Mouse (Mus musculus) cerebellum, postnatal 10 days (tissue): ENCODE data around the gene Nos3.

Experiments
- DNase-seq, 2 experiments: peaks; one replicate each; pipeline ENCODE4 v3.0.0; 2021; ENCODE audit warnings: mixed read lengths in 2 of 2

The Nos3 gene

DNA sequence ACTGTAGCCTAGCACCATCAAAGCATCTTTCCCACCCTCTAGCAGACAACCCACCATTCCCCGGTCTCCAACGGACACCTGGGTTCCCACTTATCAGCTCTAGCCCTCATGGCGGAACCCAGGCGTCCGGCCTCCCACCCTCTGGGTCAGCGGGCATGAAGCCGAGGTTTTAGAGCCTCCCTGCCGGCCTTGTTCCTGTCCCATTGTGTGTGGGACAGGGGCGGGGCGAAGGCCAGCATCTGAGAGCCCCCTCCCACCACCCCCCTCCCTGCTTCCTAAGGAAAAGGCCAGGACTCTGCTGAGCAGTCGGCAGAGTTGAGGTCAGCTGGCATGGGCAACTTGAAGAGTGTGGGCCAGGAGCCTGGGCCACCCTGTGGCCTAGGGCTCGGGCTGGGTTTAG is at the start of gene Nos3:
TSS of gene Nos3 (plus strand) at position 303 of the 400 bp plus-strand sequence.
- no peak for DNase-seq

DNA sequence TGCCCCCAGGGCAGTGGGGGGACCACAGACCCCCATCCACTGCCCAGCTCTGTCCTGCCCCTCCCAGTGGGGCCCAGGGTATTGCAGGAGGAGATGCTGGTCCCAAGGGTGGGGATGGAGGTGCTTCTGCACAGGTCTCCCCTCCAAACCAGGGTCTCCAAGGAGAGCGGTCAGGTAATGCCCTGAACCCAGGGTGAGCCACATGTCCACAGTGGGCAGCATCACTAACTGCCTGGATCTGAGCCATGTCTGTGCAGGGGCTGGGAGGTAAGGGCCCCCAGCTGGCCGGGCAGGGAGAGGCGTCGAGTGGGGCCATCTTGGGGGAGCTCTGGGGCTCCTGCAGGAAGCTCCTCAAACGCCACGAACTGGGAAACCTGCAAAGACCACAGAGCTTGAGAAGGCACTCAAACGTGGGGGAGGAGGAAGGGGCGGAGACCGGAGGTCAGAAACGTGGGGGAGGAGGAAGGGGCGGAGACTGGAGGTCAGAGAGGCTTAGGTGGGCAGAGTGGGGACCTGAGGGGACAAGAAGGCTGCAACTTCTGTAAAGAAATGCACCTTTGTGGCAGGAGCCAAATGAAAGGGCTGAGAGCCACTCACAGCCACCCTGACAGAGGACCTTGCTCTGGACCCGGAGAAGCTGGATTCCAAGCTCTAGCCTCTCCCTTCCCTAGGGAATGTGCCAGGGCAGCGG is 44.7 kb upstream of the Nos3 start:
- DNase-seq: peak in 1 of 2 experiments; percentile 13

DNA sequence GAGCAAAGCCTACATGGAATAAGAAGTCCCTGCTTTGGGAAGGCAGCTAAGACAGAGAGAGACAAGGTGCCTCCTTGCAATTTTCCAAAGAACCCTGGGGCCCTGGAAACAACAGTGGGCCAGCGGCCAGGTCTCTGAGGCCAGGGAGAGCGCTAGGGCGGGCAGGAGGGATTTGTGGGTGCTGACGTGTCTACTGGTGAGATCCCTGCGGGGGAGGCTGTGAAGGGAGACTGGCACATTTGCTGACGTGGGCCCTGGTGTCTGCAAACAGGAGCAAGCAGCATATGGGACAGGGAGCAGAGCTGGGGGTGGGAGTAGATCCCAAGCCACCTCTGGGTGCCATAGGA is 44.2 kb upstream of the Nos3 start:
- peak in 1 of 2 experiments; percentile 13 for DNase-seq

DNA sequence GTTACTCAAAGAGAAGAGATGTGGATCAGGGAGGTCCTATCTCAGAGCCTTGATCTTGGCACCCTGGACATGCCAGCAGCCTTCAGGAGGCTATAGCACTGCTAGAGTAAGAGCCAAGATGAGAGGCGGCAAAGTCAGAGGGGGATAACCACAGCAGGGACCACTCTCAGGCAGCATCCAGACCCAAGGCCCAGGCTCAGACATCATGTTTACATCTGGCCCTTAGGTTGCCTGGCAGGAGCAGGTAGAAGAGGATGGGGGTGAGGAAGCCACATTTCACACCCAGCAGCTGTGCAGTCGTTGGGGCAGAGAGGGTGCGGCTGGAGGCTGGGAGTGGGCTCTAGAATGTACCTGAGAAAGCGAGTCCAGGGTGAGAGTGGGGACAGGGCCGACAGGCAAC is 43.7 kb upstream of the Nos3 start:
- no peak for DNase-seq

DNA sequence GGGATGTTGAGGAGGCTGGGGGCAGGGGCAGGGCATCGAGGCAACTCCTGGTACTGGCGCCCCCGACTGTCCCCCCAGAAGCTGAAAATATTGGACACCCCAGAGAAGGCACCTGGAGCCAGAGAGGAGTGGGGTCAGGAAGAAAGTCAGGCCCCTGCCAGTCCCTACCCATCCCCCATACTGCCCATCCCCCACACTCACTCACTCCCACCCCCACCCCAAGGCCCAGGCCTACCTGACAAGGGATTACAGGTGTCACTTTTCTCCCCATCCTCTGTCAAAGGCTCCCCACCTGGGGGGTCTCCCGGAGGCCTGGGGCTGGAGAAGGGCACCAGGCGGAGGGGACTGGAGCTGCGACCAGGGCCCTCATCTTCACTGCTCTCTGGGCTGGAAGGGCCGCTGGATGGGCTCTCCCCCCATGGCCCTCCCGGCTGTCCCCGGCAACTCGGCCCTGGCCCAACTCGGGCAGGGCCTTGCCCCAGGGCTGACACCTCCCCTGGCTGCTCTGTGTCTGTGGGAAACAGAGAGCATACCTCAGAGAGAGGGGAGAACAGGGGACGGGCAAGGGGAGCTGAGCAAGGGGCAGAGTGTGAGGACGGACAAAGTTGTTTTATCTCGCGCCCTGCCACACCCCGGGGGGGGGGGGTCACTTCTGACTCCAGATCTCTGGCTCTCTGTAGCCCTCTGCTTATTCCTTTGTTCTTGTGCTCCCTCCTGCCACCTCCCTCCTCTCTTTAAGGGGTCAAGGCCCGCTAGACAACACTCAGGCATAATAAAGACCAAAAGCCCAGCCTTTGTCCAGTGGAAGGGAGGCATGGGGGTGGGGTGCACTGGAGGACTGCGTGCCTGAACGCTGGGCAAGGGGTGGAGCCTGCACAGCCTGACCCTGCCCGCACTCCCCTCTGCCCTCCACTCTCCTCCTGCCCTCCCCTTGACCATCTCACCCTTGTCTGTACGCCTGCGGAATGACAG is 42.6 kb upstream of the Nos3 start:
- DNase-seq: peak in 1 of 2 experiments; percentile 17

DNA sequence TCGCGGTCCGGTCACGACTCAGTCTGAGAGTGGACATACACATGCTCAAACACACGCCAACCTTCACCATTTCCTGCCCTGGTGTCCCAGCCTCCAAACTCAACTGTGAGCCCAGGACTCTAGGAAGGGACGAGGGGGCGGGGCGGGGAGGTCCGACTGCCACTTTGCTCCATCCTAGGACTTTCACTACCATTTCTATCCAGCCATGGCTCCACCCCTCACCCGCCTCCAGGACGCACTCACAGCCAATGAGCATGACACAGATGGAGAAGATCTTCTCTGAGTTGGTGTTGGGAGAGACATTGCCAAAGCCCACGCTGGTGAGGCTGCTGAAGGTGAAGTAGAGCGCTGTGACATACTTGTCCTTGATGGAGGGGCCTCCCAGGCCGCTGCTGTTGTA is 39.4 kb upstream of the Nos3 start:
- DNase-seq: no peak

DNA sequence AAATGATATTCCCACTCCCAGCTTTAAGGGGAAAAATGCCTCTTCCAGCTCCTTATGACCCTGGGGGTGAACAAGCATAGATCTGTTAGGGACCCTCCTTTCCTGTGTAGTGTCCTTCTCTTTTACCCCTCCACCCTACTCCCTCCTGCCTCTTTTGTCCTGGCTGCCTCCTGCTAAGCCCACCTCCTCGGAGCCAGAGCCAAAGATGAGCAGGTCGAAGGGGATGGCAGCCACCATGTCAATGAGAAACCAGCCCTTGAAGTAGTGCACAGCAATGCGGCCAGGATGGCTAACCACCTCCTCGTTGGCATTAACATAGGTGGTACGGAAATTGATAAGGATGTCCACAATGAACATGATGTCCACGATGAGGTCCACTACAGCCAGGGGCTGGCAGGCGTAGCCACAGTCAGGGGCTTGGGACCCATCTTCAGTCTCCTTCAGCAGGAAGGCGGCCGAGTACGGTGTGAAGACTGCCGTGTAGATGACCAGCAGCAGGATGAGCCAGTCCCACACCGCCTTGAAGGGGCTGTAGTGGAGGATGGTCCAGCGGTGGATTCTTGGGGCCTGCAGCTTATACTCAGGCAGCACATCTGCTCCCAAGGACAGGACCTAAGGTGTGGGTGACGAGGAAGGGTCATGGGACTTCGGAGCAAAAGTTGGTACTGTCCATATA is 38.3 kb upstream of the Nos3 start:
- DNase-seq: no peak

DNA sequence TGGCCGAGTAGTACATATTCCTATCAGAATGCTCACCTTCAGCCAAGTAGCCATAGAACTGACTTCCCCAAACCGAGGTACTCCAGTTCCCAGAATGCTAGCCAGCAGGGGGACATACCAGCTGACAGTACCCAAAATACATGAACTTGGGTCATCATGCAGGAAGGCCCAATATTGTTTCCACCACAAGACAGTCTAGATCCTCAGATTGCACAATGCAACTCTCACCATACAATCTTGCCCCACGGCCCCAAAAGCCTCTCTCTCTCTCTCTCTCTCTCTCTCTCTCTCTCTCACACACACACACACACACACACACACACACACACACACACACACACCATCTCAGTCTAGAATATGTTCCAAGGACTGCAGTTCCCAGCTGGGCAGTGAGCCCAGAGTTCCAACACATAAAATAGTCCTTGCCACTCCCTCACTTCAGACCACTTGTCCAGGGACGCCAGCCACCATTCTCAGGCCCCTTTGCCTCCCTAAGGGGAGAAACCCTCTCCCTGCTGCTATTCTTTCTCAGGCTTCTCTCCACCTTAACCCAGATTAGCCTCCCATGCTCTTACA is 37.7 kb upstream of the Nos3 start:
- DNase-seq: peak in 1 of 2 experiments; percentile 42

DNA sequence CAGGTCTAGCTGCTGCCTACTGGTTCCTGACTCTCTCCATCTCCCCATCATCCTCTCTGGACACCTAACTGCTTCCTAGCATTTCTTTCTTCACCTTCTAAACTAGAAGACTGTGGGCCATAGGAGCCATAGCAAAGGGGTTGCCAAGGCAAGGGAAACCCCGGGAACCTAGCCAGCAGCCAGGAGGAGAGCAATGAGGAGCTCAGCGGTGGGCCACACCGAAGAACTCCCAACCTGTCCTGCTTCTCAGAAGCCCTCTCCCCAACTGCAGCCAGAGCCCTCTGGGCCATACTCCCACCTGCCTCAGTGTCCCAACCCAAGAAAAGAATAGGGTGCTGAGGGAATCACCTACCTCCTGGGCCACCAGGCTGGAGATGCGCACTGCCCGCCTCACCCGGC is 35.8 kb upstream of the Nos3 start:
- peak; percentile 84 to 89 for DNase-seq

DNA sequence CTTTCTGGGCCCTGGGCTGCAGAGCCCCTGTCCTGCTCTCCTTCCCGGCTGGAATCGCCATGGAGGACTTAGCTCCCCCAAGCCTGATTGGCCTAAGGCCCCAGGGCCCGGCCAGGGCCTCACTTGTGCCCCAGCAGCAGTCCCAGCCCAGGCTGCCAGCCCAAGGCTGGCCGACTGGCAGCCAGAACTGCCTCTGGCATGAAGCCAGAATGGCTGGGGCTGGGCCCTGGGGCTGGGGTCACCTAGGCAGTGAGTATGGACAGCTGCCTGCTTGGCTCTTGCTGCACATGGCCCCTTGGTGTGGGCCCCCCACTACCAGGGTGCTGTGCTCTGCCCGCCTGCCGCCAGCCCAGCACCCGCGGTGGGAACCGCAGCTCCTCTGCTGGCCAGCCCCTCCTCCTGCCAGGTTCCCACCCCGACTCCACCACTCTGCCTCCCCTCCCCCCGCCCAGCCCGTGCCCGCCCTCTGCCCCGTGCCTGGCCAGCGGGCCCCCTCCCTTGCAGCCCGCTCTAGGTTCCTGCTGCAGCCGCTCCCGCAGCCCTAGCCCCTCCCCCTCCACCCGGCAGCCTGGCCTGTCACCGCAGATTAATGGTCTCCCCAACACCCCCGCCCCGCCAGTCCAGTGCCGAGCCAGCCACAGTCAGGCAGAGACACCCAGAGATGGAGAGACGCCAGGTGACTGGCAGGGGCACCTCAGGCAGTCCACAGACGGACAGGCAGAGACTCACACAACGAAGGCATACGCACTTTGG is 35.2 kb upstream of the Nos3 start:
- DNase-seq: peak; percentile 90 to 95

DNA sequence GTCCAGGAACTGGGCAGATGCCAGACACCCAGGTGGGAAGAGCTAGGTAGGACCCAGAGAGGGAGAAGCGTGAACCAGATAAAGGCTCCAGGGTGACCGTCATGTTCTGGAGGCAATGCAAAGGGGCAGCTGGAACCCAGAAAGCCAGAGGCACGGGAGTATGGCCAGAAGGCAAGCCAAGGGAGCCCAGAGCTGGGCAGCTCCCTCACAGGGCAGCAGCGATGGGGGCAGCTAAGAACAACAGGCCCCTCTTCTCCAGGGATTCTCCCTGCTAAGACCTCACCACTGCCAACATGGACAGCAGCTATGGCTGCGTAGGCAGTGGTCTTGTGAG is 34.7 kb upstream of the Nos3 start:
- no peak for DNase-seq

DNA sequence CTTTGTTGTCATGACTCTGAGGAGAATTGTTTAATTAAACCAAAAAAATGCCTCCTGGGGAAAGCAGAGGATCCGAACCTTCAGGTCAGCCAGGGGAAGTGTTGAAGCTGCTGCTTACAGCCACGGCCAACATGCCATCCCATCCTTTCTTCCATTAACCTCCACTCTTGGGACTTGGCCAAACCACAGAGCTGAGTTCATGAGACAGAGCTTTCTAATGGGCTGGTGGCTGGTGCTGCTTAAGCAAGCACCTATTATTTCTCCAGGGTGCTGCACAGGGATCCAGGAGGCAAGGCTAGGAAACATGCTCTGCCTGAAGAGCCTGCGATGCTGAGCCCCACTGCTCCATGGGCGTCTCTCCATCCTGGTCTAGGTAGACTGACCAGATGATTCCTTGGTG is 32.2 kb upstream of the Nos3 start:
- DNase-seq: no peak

DNA sequence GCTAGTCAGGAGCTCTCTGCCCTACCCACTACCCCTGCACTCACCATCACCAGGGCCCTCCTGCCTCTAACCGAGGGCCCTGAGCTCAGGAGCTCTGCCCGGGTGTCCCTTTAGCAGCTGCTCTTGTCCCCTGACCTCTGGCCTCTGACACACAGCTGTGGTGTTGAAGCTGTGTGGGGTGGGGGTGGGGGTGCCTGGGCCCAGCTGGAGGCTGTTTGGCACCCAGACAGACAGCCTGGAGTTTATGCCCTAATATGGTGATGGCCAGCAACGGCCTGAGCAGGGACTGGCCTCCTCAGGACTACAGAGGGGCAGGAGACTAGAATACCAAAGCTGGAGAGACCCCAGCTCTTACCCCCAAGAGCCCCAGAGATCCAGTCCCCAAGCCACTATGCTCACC is 29.9 kb upstream of the Nos3 start:
- no peak for DNase-seq

DNA sequence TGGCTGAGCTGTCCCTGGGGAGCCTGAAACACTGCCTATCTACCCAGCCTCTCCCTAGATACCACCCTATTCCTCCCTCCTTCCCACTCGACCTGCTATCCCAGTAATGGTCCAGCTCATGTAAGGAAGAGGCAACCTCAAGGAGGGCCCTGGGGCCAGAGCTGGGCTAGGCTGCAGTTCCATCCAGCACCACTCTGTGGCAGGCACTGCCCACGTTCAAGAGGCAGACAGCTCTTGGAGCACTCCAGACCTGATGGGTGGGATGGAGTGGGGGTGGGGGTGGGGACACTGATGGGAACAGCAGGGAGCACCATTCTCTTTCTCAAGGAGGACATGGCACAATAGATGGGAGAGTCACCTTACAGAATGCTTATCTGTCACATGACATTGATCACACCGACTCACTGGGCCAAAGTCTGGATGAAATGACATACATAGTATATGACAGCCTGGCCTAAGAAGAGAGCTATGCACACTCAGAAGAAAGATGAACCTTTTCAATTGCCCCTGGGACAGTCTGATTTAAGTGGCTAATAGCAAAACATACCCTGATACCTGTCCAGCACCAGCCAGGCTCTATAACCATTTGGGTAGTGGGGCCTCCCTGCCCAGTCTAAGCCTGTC is 28.6 kb upstream of the Nos3 start:
- peak; percentile 83 to 84 for DNase-seq

DNA sequence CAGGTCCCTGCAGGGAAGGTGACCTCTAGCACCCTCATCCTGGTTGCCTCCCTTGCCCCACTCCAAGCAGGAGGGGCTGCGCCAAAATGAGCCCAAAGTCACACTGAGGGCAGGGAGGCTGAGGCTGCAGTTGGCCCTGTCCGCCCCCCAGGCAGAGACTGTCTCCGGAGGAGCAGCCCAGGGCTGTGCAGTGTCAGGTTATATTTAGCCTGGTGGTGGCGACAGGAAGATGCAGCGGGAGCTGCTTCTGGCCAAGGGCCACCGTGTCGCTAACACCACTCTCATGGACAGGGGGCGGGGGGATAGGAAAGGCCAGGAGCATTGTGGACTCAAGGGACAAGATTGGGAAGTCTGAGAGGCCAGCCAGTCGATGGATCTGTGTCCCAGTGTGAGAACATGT is 27.2 kb upstream of the Nos3 start:
- DNase-seq: peak; percentile 60 to 62

DNA sequence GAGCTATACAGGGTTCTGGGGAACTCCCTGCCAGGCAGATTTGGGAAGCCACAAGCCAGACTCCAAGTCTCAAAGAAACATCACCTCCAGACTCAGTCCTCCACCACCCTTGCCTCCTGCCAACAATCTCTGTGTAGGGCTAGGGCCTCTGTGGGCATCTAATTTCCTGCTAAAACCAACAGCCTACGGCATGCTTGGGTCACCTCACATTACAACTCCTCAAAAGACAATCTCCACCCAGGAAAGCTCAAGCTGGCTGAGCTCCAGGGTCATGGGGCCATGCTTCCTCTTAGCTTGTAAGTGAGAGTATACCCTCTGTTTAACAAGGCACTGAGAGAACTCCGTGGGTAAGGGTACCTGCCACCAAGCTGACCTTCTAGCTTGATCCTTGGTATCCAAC is 26.8 kb upstream of the Nos3 start:
- DNase-seq: no peak

DNA sequence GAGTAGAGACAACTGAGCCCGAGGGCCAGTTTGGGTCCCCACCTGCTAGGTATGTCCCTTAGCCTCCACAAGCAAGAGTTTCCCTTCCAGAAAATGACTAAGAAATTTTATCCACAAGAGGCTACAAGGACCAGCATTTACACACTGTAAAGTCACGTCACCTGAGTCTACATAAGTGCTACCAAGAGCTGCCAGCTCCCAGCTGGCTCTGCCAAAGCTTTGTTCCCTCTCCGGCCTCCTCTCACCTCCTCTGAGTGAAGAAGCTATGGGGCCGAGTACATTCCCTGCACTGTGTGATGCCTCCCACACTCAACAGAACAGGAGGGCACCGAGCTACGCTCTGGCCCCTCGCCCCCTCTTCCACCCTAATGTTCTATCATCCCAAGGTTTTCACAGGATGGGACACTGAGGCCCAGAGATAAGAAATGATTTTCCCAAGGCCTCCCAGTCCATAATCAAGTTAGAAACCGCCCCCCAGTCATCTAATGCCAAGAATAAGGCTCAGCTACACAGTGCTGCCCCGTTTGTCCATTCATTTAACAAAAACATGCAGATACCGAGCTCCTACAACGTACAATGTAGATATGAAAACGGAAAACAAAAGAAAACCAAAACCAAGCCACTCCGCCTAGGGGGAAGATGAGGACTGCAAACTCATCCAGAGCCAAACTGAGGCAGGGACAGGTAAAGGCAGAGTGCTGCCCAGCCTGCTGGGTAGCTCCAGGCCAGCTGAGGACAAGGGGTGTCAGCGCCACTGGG is 22.2 kb upstream of the Nos3 start:
- DNase-seq: no peak

DNA sequence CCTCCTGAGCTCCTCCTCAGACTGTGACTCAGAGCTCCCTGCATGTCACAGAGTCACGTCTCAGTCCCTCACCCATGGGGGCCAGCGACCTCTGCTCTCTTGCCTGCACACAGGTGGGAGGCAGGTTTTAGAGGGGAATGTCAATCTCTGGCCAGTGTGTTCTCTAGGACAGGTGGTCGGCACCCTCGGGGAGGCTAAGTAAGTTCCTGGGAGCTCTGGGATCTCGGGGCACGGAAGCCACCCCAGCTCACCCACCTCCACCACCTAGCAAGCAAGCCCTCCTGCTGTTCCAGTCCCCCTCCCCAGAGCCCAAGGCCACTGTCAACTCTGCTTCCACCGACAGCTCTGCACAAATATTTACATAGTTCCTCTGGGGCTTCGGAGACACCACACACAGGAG is 21.6 kb upstream of the Nos3 start:
- DNase-seq: no peak

DNA sequence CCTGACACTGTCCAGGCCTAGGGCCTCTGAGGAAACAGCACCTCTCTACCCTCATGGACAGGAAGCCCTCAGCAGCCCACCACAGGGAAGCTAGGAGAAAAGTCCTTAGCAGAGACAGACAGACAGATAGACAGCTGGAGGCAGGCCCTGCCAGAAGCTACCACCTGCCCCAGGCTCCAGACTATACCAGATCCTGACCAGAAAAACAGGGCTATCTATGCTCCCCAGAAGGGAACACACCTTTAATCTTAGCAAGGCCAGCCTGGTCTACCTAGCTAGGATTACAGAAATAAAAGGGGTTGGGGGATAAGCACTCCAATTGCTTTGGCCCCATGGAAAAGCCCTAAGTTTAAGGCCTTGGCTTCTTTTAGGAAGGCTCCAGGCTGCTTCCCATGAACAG is 21.2 kb upstream of the Nos3 start:
- no peak for DNase-seq

DNA sequence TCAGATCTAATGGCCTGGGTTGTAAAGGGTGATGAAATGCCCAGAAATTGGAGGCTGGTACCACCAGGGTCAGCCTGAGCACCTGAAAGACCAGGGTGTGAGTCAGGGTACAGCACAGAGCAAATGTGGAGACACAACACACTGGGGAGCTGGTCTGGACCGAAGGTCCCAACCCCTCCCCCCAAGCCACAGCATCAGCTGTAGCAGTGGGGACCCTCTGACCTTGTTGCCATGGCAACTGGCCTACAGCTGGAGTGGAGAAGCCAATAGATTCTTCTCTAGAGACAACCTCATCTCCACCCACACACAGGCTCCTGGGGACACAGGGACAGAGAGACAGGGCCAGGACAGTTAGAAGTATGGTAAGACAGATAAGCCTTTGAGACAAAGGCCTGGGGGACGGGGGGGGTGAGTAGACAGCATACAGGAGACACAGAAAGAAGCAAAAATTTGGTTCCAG is 20.6 kb upstream of the Nos3 start:
- DNase-seq: peak; percentile 60

DNA sequence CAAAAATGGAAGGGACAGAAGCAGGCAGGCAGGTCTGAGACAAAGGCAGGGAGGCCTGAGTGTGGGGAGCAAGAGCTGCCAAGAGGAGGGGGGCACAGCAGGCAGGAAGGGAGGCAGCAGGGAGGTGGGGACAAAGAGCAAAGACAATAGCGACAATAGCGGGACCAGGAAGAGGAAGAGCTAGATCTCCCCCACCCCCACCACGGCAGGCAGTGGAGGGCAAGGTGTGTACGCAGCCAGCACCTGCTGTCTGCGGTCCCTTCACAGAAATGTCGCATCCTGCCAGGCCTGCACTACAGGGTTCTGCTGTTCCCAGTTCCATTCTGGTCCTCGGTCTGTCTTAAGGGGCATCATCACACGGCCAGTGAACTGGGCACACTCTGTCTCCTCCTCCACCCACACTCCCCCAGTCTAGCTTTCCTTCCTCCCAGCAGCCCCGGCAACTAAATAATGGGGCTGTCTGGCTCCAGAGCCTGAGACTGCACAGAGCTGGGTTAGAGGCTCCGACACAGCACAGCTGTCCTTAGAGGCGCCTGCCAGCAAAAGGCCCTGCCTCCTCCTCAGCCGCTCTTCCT is 20.0 kb upstream of the Nos3 start:
- peak; percentile 60 to 67 for DNase-seq
